Mouse (Mus musculus): ENCODE measurements at regions not wholly inside any gene's neighbourhood (a gene's known extent, or its start where the extent isn't known, plus 50 kb on each side); places are given as distances from the start of the nearest gene placed in this dataset.

DNA sequence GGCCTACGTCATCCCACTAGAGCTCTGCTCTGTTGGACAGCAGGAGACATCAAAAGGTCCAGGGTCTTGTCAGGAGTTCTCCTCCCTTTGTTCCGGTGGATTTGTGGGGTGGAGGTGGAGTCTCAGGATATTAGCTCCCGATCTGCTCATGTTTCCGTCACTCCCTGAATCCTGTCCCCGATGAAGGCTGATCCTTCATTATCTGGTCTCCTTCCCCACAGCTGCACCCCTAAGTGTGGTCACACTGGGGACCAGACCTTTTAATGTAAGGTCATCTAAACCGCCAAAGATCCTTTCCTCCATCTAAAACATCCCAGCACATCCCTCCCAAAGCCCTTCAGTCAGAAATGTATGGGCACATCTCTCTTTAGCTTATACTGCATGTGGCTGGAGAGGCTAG lies 215.6 kb upstream of the Ccdc122 start:
- TF ChIP-seq CTCF (IDR thresholded peaks at IDR 0.05; ENCODE audit: control insufficient read depth, insufficient read depth, insufficient read length) (no peak), MYOG (IDR thresholded peaks at IDR 0.05; ENCODE audit: control insufficient read depth, extremely low read depth, insufficient read length) (no peak), USF1 (IDR thresholded peaks at IDR 0.05; ENCODE audit: low read depth) (no peak)

All from C2C12 (cell line).